Mouse (Mus musculus) kidney, embryonic 16.5 days (tissue): ENCODE measurements around the gene Sox14. TPM values are rescaled to one million over a fixed set of nuclear protein-coding genes. Genes with fewer than 3 reads are reported as not detected.

Experiments used
- ATAC-seq: fragments of 200-750 bp; cut with Nextera tagmentation; 2 replicates; pipeline ENCODE4 v1.8.0; 2017; ENCODE audit warnings: moderate TSS enrichment; ENCODE audit not compliant: low FRiP score, low TSS enrichment
- H3K27ac ChIP-seq: fragments of 300-500 bp; sonication (generic); 2 replicates; pipeline ENCODE4 v1.5.1; 2014; ENCODE audit warnings: low read length
- H3K27me3 ChIP-seq: fragments of 300-500 bp; sonication (generic); 2 replicates; pipeline ENCODE4 v1.6.1; 2014; ENCODE audit warnings: low read length, control low read depth, mixed read lengths; ENCODE audit not compliant: insufficient read depth
- H3K36me3 ChIP-seq: fragments of 300-500 bp; sonication (generic); 2 replicates; pipeline ENCODE4 v1.6.1; 2014; ENCODE audit warnings: low read length, control low read depth, mixed read lengths; ENCODE audit not compliant: insufficient read depth
- H3K4me1 ChIP-seq: fragments of 300-500 bp; sonication (generic); 2 replicates; pipeline ENCODE4 v1.6.1; 2014; ENCODE audit warnings: low read length, control low read depth, mixed read lengths; ENCODE audit not compliant: insufficient read depth
- H3K4me2 ChIP-seq: fragments of 300-500 bp; sonication (generic); replicated peaks from 2 replicates; pipeline ENCODE4 v1.6.1; 2014; ENCODE audit warnings: low read depth, low read length
- H3K4me3 ChIP-seq: fragments of 300-500 bp; sonication (generic); 2 replicates; pipeline ENCODE4 v1.5.1; 2014; ENCODE audit warnings: mild to moderate bottlenecking, low read length
- H3K9ac ChIP-seq: fragments of 300-500 bp; sonication (generic); replicated peaks from 2 replicates; pipeline ENCODE4 v1.6.1; 2014; ENCODE audit warnings: low read length
- H3K9me3 ChIP-seq: fragments of 300-500 bp; sonication (generic); 2 replicates; pipeline ENCODE4 v1.6.1; 2016; ENCODE audit warnings: low read length, control low read depth
- WGBS: fragments of 180-500 bp; shearing (Covaris S2); extraction: QIAGEN DNeasy Blood & Tissue Kit; methylation state at CpG from one replicate; pipeline ENCODE4 v1.1.7; 2014; 5-methylcytosine and 5-hydroxymethylcytosine counted together
- polyA plus RNA-seq: library from polyadenylated mRNA; unstranded; fragments of >200 nt; fragmentation: Nextera tagmentation; extraction: Ambion mirVana; gene quantifications from 2 replicates; pipeline ENCODE4 v1.2.1, GENCODE M21; 2015

Sox14 gene
- polyA plus RNA-seq = not detected in 2 replicates

GRCm38 (mm10) chr9:99875618-99876372 lies at the start of gene Sox14:
Sox14 (minus strand) TSS chr9:99876170.
- Histone ChIP-seq H3K9me3 (no peaks in the 10 kb centered on the region), H3K27ac (no peak within 1 kb of the TSS), H3K4me3 (peak within 1 kb of the TSS; percentile 29), H3K4me2 (peak within 1 kb of the TSS; percentile 51), H3K4me1 (peaks cover 11% of the 10 kb centered on the region), H3K27me3 (peaks cover 99% of the 10 kb centered on the region), H3K9ac (no peak within 1 kb of the TSS), H3K36me3 (no peaks in the 10 kb centered on the region)
- ATAC-seq = peak; percentile 39
- WGBS = under 1% methylated on average over 46 of the region's 47 CpGs

- Histone ChIP-seq H3K4me1 (peaks cover 11% of the 10 kb centered on the region), H3K9ac (no peak overlapping the region), H3K27me3 (peaks cover 78% of the 10 kb centered on the region), H3K4me3 (no peak overlapping the region), H3K4me2 (no peak overlapping the region), H3K9me3 (no peaks in the 10 kb centered on the region), H3K36me3 (no peaks in the 10 kb centered on the region), H3K27ac (no peak overlapping the region)
- ATAC-seq = no peak
- WGBS = under 1% methylated on average over 14 of the region's 14 CpGs
Observed at GRCm38 (mm10) chr9:99879311-99879710, 3.3 kb upstream of the Sox14 start.

GRCm38 (mm10) chr9:99878588-99878987 lies 2.6 kb upstream of the Sox14 start:
- Histone ChIP-seq H3K27me3 (peaks cover 84% of the 10 kb centered on the region), H3K9ac (no peak overlapping the region), H3K4me2 (no peak overlapping the region), H3K4me1 (peaks cover 11% of the 10 kb centered on the region), H3K9me3 (no peaks in the 10 kb centered on the region), H3K4me3 (no peak overlapping the region), H3K36me3 (no peaks in the 10 kb centered on the region), H3K27ac (no peak overlapping the region)
- WGBS = 9% methylated on average over 5 of the region's 5 CpGs
- no peak for ATAC-seq

GRCm38 (mm10) chr9:99877056-99877546 lies 1.1 kb upstream of the Sox14 start:
- no peak overlapping the region for H3K27ac ChIP-seq
- ATAC-seq = no peak
- WGBS = 3% methylated on average over 22 of the region's 22 CpGs

GRCm38 (mm10) chr9:99876373-99877055 lies 544 bp upstream of the Sox14 start:
- ATAC-seq = no peak
- peak overlapping the region; percentile 51 for H3K4me2 ChIP-seq
- under 1% methylated on average over 25 of the region's 25 CpGs for WGBS

More at GRCm38 (mm10) chr9:99877056-99877546, 1.1 kb upstream of the Sox14 start:
- Histone ChIP-seq H3K4me3 (no peak overlapping the region), H3K27me3 (peaks cover 94% of the 10 kb centered on the region), H3K9ac (no peak overlapping the region), H3K4me2 (no peak overlapping the region), H3K36me3 (no peaks in the 10 kb centered on the region), H3K9me3 (no peaks in the 10 kb centered on the region), H3K4me1 (peaks cover 11% of the 10 kb centered on the region)

GRCm38 (mm10) chr9:99874735-99875617 lies 994 bp downstream of the Sox14 start:
- Histone ChIP-seq H3K27me3 (peaks cover 99% of the 10 kb centered on the region), H3K4me1 (peaks cover 11% of the 10 kb centered on the region), H3K27ac (no peak overlapping the region), H3K36me3 (no peaks in the 10 kb centered on the region), H3K4me2 (peak overlapping the region; percentile 51), H3K9ac (no peak overlapping the region), H3K9me3 (no peaks in the 10 kb centered on the region), H3K4me3 (peak overlapping the region; percentile 29)
- 2% methylated on average over 48 of the region's 52 CpGs for WGBS
- ATAC-seq = 0 out of 2 replicates have a peak, but pooled peaks have one; percentile 35

More at GRCm38 (mm10) chr9:99876373-99877055, 544 bp upstream of the Sox14 start:
- Histone ChIP-seq H3K4me1 (peaks cover 11% of the 10 kb centered on the region), H3K27me3 (peaks cover 95% of the 10 kb centered on the region), H3K27ac (no peak overlapping the region), H3K9me3 (no peaks in the 10 kb centered on the region), H3K36me3 (no peaks in the 10 kb centered on the region), H3K9ac (no peak overlapping the region), H3K4me3 (peak overlapping the region; percentile 29)

- no peak overlapping the region for H3K4me3 ChIP-seq
- no peak for ATAC-seq
- peaks cover 11% of the 10 kb centered on the region for H3K4me1 ChIP-seq
- 2% methylated on average over 2 of the region's 2 CpGs for WGBS
- no peaks in the 10 kb centered on the region for H3K9me3 ChIP-seq
- no peak overlapping the region for H3K27ac ChIP-seq
- no peaks in the 10 kb centered on the region for H3K36me3 ChIP-seq
- no peak overlapping the region for H3K9ac ChIP-seq
- peaks cover 98% of the 10 kb centered on the region for H3K27me3 ChIP-seq
- no peak overlapping the region for H3K4me2 ChIP-seq
Observed at GRCm38 (mm10) chr9:99873721-99874120, 2.2 kb downstream of the Sox14 start.

- Histone ChIP-seq H3K36me3 (no peaks in the 10 kb centered on the region), H3K4me3 (no peak overlapping the region), H3K4me2 (no peak overlapping the region), H3K27ac (no peak overlapping the region), H3K9me3 (no peaks in the 10 kb centered on the region), H3K27me3 (peaks cover 97% of the 10 kb centered on the region), H3K9ac (no peak overlapping the region), H3K4me1 (peaks cover 11% of the 10 kb centered on the region)
- no peak for ATAC-seq
- WGBS = under 1% methylated on average over 15 of the region's 15 CpGs
Observed at GRCm38 (mm10) chr9:99873116-99873620, 2.8 kb downstream of the Sox14 start.
